9 mouse cellular contexts compared by ENCODE assay signal in the genomic region with DNA sequence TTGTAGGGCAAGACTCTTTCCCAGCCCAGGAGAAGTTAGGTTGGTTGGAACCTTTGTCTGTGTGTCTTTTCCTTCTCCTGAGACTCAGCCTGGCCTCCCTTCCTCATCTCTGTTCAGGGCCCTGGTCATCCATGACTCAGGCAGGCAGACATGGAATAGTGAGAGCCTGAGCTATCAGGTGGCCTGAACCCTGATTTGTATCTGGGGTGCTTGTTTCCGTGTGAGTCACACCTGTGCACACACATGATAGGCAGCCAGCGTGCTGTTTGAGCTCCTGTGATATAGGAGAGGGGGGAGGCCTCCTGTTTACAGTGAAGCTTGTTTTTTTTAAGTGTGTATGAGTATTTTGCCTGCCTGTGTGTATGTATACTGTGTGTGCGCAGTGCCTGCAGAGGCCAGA. TPM values are rescaled to one million over a fixed set of nuclear protein-coding genes. Genes with fewer than 3 reads are reported as not detected.
DNase-seq lines count a peak whose midpoint lies in the region; ATAC-seq lines count a peak whose summit lies in the region.
"Had no signal": no experiment of that assay in that cellular context is flagged by ENCODE, and none has a peak within 500 bp of the region (broad histone marks: within the 10 kb centered on the region; RNA-seq: fewer than 3 reads in every experiment).

No protein-coding gene starts in this region.

- H3K4me2 ChIP-seq in heart, embryonic 13.5 days: peak overlapping the region; percentile 8; the same call in 1 of the 2 replicates
- no peak overlapping the region for H3K4me2 ChIP-seq in midbrain, embryonic 12.5 days (replicated peaks)
- H3K4me2 ChIP-seq in midbrain, embryonic 15.5 days: no peak overlapping the region
- peak overlapping the region; percentile 93 for H3K4me2 ChIP-seq in hindbrain, embryonic 13.5 days
- peak overlapping the region; percentile 96; the same call in 1 of the 2 replicates for H3K4me2 ChIP-seq in neural tube, embryonic 15.5 days

- peak overlapping the region; percentile 99; the same call in 1 of the 2 replicates for H3K9ac ChIP-seq in heart, embryonic 13.5 days
- H3K9ac ChIP-seq in midbrain, embryonic 12.5 days (replicated peaks): peak overlapping the region; percentile 39
- H3K9ac ChIP-seq in midbrain, embryonic 15.5 days: no peak overlapping the region
- peak overlapping the region; percentile 99 for H3K9ac ChIP-seq in hindbrain, embryonic 13.5 days
- peak overlapping the region; percentile 18; the same call in 1 of the 2 replicates for H3K9ac ChIP-seq in neural tube, embryonic 15.5 days (replicated peaks)

- no peak overlapping the region for H3K27ac ChIP-seq in heart, embryonic 13.5 days (replicated peaks)
- H3K27ac ChIP-seq in midbrain, embryonic 12.5 days (replicated peaks): 0 out of 2 replicates have a peak overlapping the region, but pooled peaks have one; percentile 6
- H3K27ac ChIP-seq in midbrain, embryonic 15.5 days: no peak overlapping the region
- H3K27ac ChIP-seq in hindbrain, embryonic 13.5 days: peak overlapping the region; percentile 94; the same call in 1 of the 2 replicates
- H3K27ac ChIP-seq in neural tube, embryonic 15.5 days (replicated peaks): 0 out of 2 replicates have a peak overlapping the region, but pooled peaks have one; percentile 18

- H3K4me1 ChIP-seq in heart, embryonic 13.5 days: peaks cover 85% of the 10 kb centered on the region
- peaks cover 64% of the 10 kb centered on the region for H3K4me1 ChIP-seq in midbrain, embryonic 12.5 days
- peaks cover 73% of the 10 kb centered on the region for H3K4me1 ChIP-seq in midbrain, embryonic 15.5 days
- peaks cover 79% of the 10 kb centered on the region for H3K4me1 ChIP-seq in hindbrain, embryonic 13.5 days (replicated peaks)
- peaks cover 74% of the 10 kb centered on the region for H3K4me1 ChIP-seq in neural tube, embryonic 15.5 days

- no peak overlapping the region for H3K4me3 ChIP-seq in heart, embryonic 13.5 days
- no peak overlapping the region for H3K4me3 ChIP-seq in midbrain, embryonic 12.5 days
- no peak overlapping the region for H3K4me3 ChIP-seq in midbrain, embryonic 15.5 days
- no peak overlapping the region for H3K4me3 ChIP-seq in hindbrain, embryonic 13.5 days
- no peak overlapping the region for H3K4me3 ChIP-seq in neural tube, embryonic 15.5 days (replicated peaks)

- no peaks in the 10 kb centered on the region for H3K9me3 ChIP-seq in heart, embryonic 13.5 days
- no peaks in the 10 kb centered on the region for H3K9me3 ChIP-seq in midbrain, embryonic 12.5 days
- no peaks in the 10 kb centered on the region for H3K9me3 ChIP-seq in midbrain, embryonic 15.5 days
- H3K9me3 ChIP-seq in hindbrain, embryonic 13.5 days: no peaks in the 10 kb centered on the region
- H3K9me3 ChIP-seq in neural tube, embryonic 15.5 days (replicated peaks): no peaks in the 10 kb centered on the region

- H3K36me3 ChIP-seq in heart, embryonic 13.5 days: peaks cover 85% of the 10 kb centered on the region
- peaks cover 82% of the 10 kb centered on the region for H3K36me3 ChIP-seq in midbrain, embryonic 12.5 days
- H3K36me3 ChIP-seq in midbrain, embryonic 15.5 days (replicated peaks): peaks cover 11% of the 10 kb centered on the region
- peaks cover 77% of the 10 kb centered on the region for H3K36me3 ChIP-seq in hindbrain, embryonic 13.5 days
- peaks cover 42% of the 10 kb centered on the region for H3K36me3 ChIP-seq in neural tube, embryonic 15.5 days

- WGBS in heart, embryonic 13.5 days: 70% methylated on average over 3 of the region's 3 CpGs
- 90% methylated on average over 3 of the region's 3 CpGs for WGBS in midbrain, embryonic 12.5 days
- WGBS in midbrain, embryonic 15.5 days: 90% methylated on average over 3 of the region's 3 CpGs
- 91% methylated on average over 3 of the region's 3 CpGs for WGBS in hindbrain, embryonic 13.5 days
- WGBS in neural tube, embryonic 15.5 days: 67% methylated on average over 3 of the region's 3 CpGs

- no peak for DNase-seq in heart, postnatal 4 days
- no peak for DNase-seq in cerebellum, adult 18-20 months
- DNase-seq: cerebellum, adult 11-12 months had no signal

- no peaks in the 10 kb centered on the region for H3K27me3 ChIP-seq in heart, embryonic 13.5 days (replicated peaks)
- H3K27me3 ChIP-seq in midbrain, embryonic 12.5 days: no peaks in the 10 kb centered on the region
- H3K27me3 ChIP-seq in midbrain, embryonic 15.5 days (replicated peaks): no peaks in the 10 kb centered on the region
- H3K27me3 ChIP-seq in hindbrain, embryonic 13.5 days: no peaks in the 10 kb centered on the region
- no peaks in the 10 kb centered on the region for H3K27me3 ChIP-seq in neural tube, embryonic 15.5 days (replicated peaks)

- no peak for ATAC-seq in heart, embryonic 13.5 days (ENCODE audit: extremely low read depth, insufficient number of reproducible peaks, low FRiP score, low TSS enrichment)
- no peak for ATAC-seq in midbrain, embryonic 12.5 days (ENCODE audit: low FRiP score, low read depth)
- no peak for ATAC-seq in midbrain, embryonic 15.5 days (replicated peaks)
- no peak for ATAC-seq in hindbrain, embryonic 13.5 days (ENCODE audit: low FRiP score)
- no peak for ATAC-seq in neural tube, embryonic 15.5 days (ENCODE audit: low FRiP score)
- no peak for ATAC-seq in frontal cortex, adult (ENCODE audit: low TSS enrichment)

RNA-seq across cellular contexts. Expression of a gene that starts 7.7 kb away (rescaled TPM):
- 13.2 and 13.9 TPM in 2 replicates for polyA plus RNA-seq in heart, embryonic 13.5 days (2015; fragmentation: Nextera tagmentation; extraction: Ambion mirVana)
- total RNA-seq in heart, postnatal 4 days (2021): 10 to 100 TPM; 50.1 to 53.8 TPM
- polyA plus RNA-seq in midbrain, embryonic 12.5 days (2016; fragmentation: Nextera tagmentation; extraction: Ambion mirVana): 38.5 and 53.9 TPM in 2 replicates
- 29.9 and 30.5 TPM in 2 replicates for polyA plus RNA-seq in midbrain, embryonic 15.5 days (2015; fragmentation: Nextera tagmentation; extraction: Ambion mirVana)
- polyA plus RNA-seq in hindbrain, embryonic 13.5 days (2015; fragmentation: Nextera tagmentation; extraction: Ambion mirVana): 29.7 and 31.6 TPM in 2 replicates
- 23.5 and 25.5 TPM in 2 replicates for polyA plus RNA-seq in neural tube, embryonic 15.5 days (2015; fragmentation: Nextera tagmentation; extraction: Ambion mirVana)

Comparison
In these comparisons a context has a peak if more than half of its experiments do, and no peak if none do; other contexts are left out.
1. H3K27ac ChIP-seq: peak in midbrain, embryonic 12.5 days (single experiment), hindbrain, embryonic 13.5 days (single experiment) and neural tube, embryonic 15.5 days (single experiment); none in heart, embryonic 13.5 days (single experiment) and midbrain, embryonic 15.5 days (single experiment).
2. H3K4me2 ChIP-seq: peak in heart, embryonic 13.5 days (single experiment), hindbrain, embryonic 13.5 days (single experiment) and neural tube, embryonic 15.5 days (single experiment); none in midbrain, embryonic 12.5 days (single experiment) and midbrain, embryonic 15.5 days (single experiment).